Mouse (Mus musculus): ENCODE data around the gene Cyp24a1.

The Cyp24a1 gene

GRCm38 (mm10) chr2:170438782-170439181, 58.2 kb downstream of the Cyp24a1 start:
- DNase-seq (ENCODE audit: low spot score): no peak

- DNase-seq (ENCODE audit: low spot score): no peak
These were observed 60.7 kb downstream of the Cyp24a1 start for GRCm38 (mm10) chr2:170436204-170436603.
